Mouse (Mus musculus) liver, embryonic 12.5 days (tissue): ENCODE results near the gene Alg11. TPM values are rescaled to one million over a fixed set of nuclear protein-coding genes. Genes with fewer than 3 reads are reported as not detected.

Experiments
- ATAC-seq: fragments of 200-750 bp; cut with Nextera tagmentation; 2 replicates; pipeline ENCODE4 v1.8.0; 2017; ENCODE audit warnings: moderate number of reproducible peaks, mild to moderate bottlenecking, moderate library complexity
- H3K27ac ChIP-seq: fragments of 300-500 bp; sonication (generic); 2 replicates; pipeline ENCODE4 v1.5.1; 2016; ENCODE audit warnings: mild to moderate bottlenecking
- H3K27me3 ChIP-seq: fragments of 300-500 bp; sonication (generic); replicated peaks from 2 replicates; pipeline ENCODE4 v1.6.1; 2016; ENCODE audit warnings: mild to moderate bottlenecking, moderate library complexity
- H3K36me3 ChIP-seq: fragments of 300-500 bp; sonication (generic); 2 replicates; pipeline ENCODE4 v1.6.1; 2016; ENCODE audit warnings: mild to moderate bottlenecking, moderate library complexity
- H3K4me1 ChIP-seq: fragments of 300-500 bp; sonication (generic); 2 replicates; pipeline ENCODE4 v1.6.1; 2016
- H3K4me2 ChIP-seq: fragments of 300-500 bp; sonication (generic); 2 replicates; pipeline ENCODE4 v1.6.1; 2016; ENCODE audit warnings: mild to moderate bottlenecking, moderate library complexity
- H3K4me3 ChIP-seq: fragments of 300-500 bp; sonication (generic); 2 replicates; pipeline ENCODE4 v1.5.1; 2016; ENCODE audit warnings: mild to moderate bottlenecking, moderate library complexity
- H3K9ac ChIP-seq: fragments of 300-500 bp; sonication (generic); 2 replicates; pipeline ENCODE4 v1.6.1; 2016; ENCODE audit warnings: mild to moderate bottlenecking, moderate library complexity
- H3K9me3 ChIP-seq: fragments of 300-500 bp; sonication (generic); replicated peaks from 2 replicates; pipeline ENCODE4 v1.6.1; 2016; ENCODE audit warnings: mild to moderate bottlenecking, moderate library complexity
- WGBS: fragments of 180-500 bp; shearing (Covaris S2); methylation state at CpG from one replicate; pipeline ENCODE4 v1.1.7; 2016; ENCODE audit not compliant: insufficient replicate concordance; 5-methylcytosine and 5-hydroxymethylcytosine counted together
- polyA plus RNA-seq: library from polyadenylated mRNA; unstranded; fragments of >200 nt; fragmentation: Nextera tagmentation; extraction: Ambion mirVana; gene quantifications from 2 replicates; pipeline ENCODE4 v1.2.1, GENCODE M21; 2016

Gene Alg11
- polyA plus RNA-seq, 1 experiment from 2014 or later: 15.1 TPM

GRCm38 (mm10) chr8:22042515-22042914 lies 18.0 kb upstream of the Alg11 start:
- no peaks in the 10 kb centered on the region; the same call in 1 of the 2 replicates for H3K27me3 ChIP-seq
- peaks cover 16% of the 10 kb centered on the region; the same call in 1 of the 2 replicates for H3K36me3 ChIP-seq
- H3K4me3 ChIP-seq: no peak overlapping the region
- 66% methylated on average over 3 of the region's 3 CpGs for WGBS
- H3K9ac ChIP-seq: no peak overlapping the region
- no peak for ATAC-seq
- H3K4me2 ChIP-seq: no peak overlapping the region
- H3K4me1 ChIP-seq: peaks cover 46% of the 10 kb centered on the region
- H3K9me3 ChIP-seq: no peaks in the 10 kb centered on the region
- H3K27ac ChIP-seq: no peak overlapping the region

GRCm38 (mm10) chr8:22043706-22044105 lies 16.8 kb upstream of the Alg11 start:
- H3K4me1 ChIP-seq: peaks cover 53% of the 10 kb centered on the region
- H3K4me2 ChIP-seq: no peak overlapping the region
- H3K27me3 ChIP-seq: no peaks in the 10 kb centered on the region; the same call in 1 of the 2 replicates
- H3K36me3 ChIP-seq: peaks cover 8% of the 10 kb centered on the region; the same call in 1 of the 2 replicates
- 74% methylated on average over 12 of the region's 12 CpGs for WGBS
- 0 out of 2 replicates have a peak overlapping the region, but pooled peaks have one; percentile 40 for H3K27ac ChIP-seq
- H3K9ac ChIP-seq: no peak overlapping the region
- no peaks in the 10 kb centered on the region for H3K9me3 ChIP-seq
- H3K4me3 ChIP-seq: no peak overlapping the region
- no peak for ATAC-seq

- ATAC-seq: peak; percentile 83
- Histone ChIP-seq H3K27me3 (no peaks in the 10 kb centered on the region), H3K9me3 (no peaks in the 10 kb centered on the region), H3K36me3 (peaks cover 15% of the 10 kb centered on the region), H3K4me2 (no peak overlapping the region), H3K27ac (no peak overlapping the region), H3K9ac (no peak overlapping the region), H3K4me3 (no peak overlapping the region), H3K4me1 (peaks cover 32% of the 10 kb centered on the region)
- 70% methylated on average over 2 of the region's 2 CpGs for WGBS
Measured at GRCm38 (mm10) chr8:22047699-22048464, 12.6 kb upstream of the Alg11 start.

GRCm38 (mm10) chr8:22054674-22055491 lies 5.6 kb upstream of the Alg11 start:
- H3K27me3 ChIP-seq: no peaks in the 10 kb centered on the region
- peak overlapping the region; percentile 38 for H3K4me3 ChIP-seq
- ATAC-seq: peak; percentile 74
- peaks cover 63% of the 10 kb centered on the region for H3K4me1 ChIP-seq
- H3K4me2 ChIP-seq: peak overlapping the region; percentile 87
- peak overlapping the region; percentile 94 for H3K27ac ChIP-seq
- no peaks in the 10 kb centered on the region for H3K9me3 ChIP-seq
- peak overlapping the region; percentile 53 for H3K9ac ChIP-seq
- WGBS: 34% methylated on average over 12 of the region's 12 CpGs
- H3K36me3 ChIP-seq: peaks cover 17% of the 10 kb centered on the region

GRCm38 (mm10) chr8:22055492-22055877 lies 5.0 kb upstream of the Alg11 start:
- 66% methylated on average over 2 of the region's 2 CpGs for WGBS
- Histone ChIP-seq H3K36me3 (peaks cover 16% of the 10 kb centered on the region), H3K4me1 (peaks cover 63% of the 10 kb centered on the region), H3K4me2 (peak overlapping the region; percentile 87), H3K27ac (peak overlapping the region; percentile 94), H3K27me3 (no peaks in the 10 kb centered on the region), H3K4me3 (peak overlapping the region; percentile 38), H3K9ac (peak overlapping the region; percentile 53), H3K9me3 (no peaks in the 10 kb centered on the region)
- ATAC-seq: no peak

- H3K27me3 ChIP-seq: no peaks in the 10 kb centered on the region
- WGBS: 50% methylated on average over 3 of the region's 3 CpGs
- H3K4me1 ChIP-seq: peaks cover 72% of the 10 kb centered on the region
- no peaks in the 10 kb centered on the region for H3K9me3 ChIP-seq
- H3K4me2 ChIP-seq: peak overlapping the region; percentile 87
- peak overlapping the region; percentile 90; the same call in 1 of the 2 replicates for H3K9ac ChIP-seq
- H3K36me3 ChIP-seq: peaks cover 16% of the 10 kb centered on the region
- no peak for ATAC-seq
- peak overlapping the region; percentile 94 for H3K27ac ChIP-seq
- peak overlapping the region; percentile 90; the same call in 1 of the 2 replicates for H3K4me3 ChIP-seq
Measured at GRCm38 (mm10) chr8:22056850-22057249, 3.7 kb upstream of the Alg11 start.

GRCm38 (mm10) chr8:22058368-22058767 lies 2.2 kb upstream of the Alg11 start:
- Histone ChIP-seq H3K27ac (peak overlapping the region; percentile 94), H3K9ac (peak overlapping the region; percentile 90), H3K27me3 (no peaks in the 10 kb centered on the region), H3K4me2 (peak overlapping the region; percentile 87), H3K36me3 (peaks cover 19% of the 10 kb centered on the region), H3K4me1 (peaks cover 75% of the 10 kb centered on the region), H3K9me3 (no peaks in the 10 kb centered on the region), H3K4me3 (peak overlapping the region; percentile 90)
- peak; percentile 46 for ATAC-seq
- WGBS: 19% methylated on average over 9 of the region's 9 CpGs

- peaks cover 23% of the 10 kb centered on the region for H3K36me3 ChIP-seq
- H3K9me3 ChIP-seq: no peaks in the 10 kb centered on the region
- no peaks in the 10 kb centered on the region for H3K27me3 ChIP-seq
- H3K4me2 ChIP-seq: peak overlapping the region; percentile 87
- H3K4me3 ChIP-seq: peak overlapping the region; percentile 90
- WGBS: 25% methylated on average over 11 of the region's 11 CpGs
- H3K27ac ChIP-seq: peak overlapping the region; percentile 94
- peak overlapping the region; percentile 90 for H3K9ac ChIP-seq
- peaks cover 66% of the 10 kb centered on the region for H3K4me1 ChIP-seq
- no peak for ATAC-seq
Measured at GRCm38 (mm10) chr8:22059153-22059738, 1.3 kb upstream of the Alg11 start.

- peak; percentile 74 for ATAC-seq
- peaks cover 59% of the 10 kb centered on the region for H3K4me1 ChIP-seq
- H3K27me3 ChIP-seq: no peaks in the 10 kb centered on the region
- no peaks in the 10 kb centered on the region for H3K9me3 ChIP-seq
- peaks cover 29% of the 10 kb centered on the region for H3K36me3 ChIP-seq
- H3K9ac ChIP-seq: peak within 1 kb of the TSS; percentile 90
- under 1% methylated on average over 45 of the region's 46 CpGs for WGBS
- H3K4me2 ChIP-seq: peak within 1 kb of the TSS; percentile 87
- H3K4me3 ChIP-seq: peak within 1 kb of the TSS; percentile 90
- peak within 1 kb of the TSS; percentile 94 for H3K27ac ChIP-seq
Measured at GRCm38 (mm10) chr8:22059821-22060445, 588 bp upstream of the Alg11 start, which contains the start of gene Atp7b. Gene Atp7b, minus strand, starts transcription at chr8:22060305.

- 6% methylated on average over 3 of the region's 3 CpGs for WGBS
- Histone ChIP-seq H3K4me2 (peak overlapping the region; percentile 87), H3K9me3 (peaks cover 3% of the 10 kb centered on the region; the same call in 1 of the 2 replicates), H3K27me3 (no peaks in the 10 kb centered on the region), H3K9ac (peak overlapping the region; percentile 69), H3K36me3 (peaks cover 41% of the 10 kb centered on the region), H3K4me1 (peaks cover 47% of the 10 kb centered on the region), H3K27ac (no peak overlapping the region), H3K4me3 (peak overlapping the region; percentile 90)
- ATAC-seq: no peak
Measured at GRCm38 (mm10) chr8:22061126-22061525, 605 bp downstream of the Alg11 start.

GRCm38 (mm10) chr8:22079313-22080007 lies 18.9 kb downstream of the Alg11 start:
- Histone ChIP-seq H3K27me3 (no peaks in the 10 kb centered on the region), H3K27ac (no peak overlapping the region), H3K4me3 (no peak overlapping the region), H3K4me1 (peaks cover 6% of the 10 kb centered on the region; the same call in 1 of the 2 replicates), H3K4me2 (no peak overlapping the region), H3K36me3 (no peaks in the 10 kb centered on the region), H3K9me3 (no peaks in the 10 kb centered on the region), H3K9ac (no peak overlapping the region)
- ATAC-seq: no peak
- 66% methylated on average over 9 of the region's 9 CpGs for WGBS
